Mouse (Mus musculus) C3H10T1/2 (cell line): ENCODE results near the gene Ccdc137. TPM values are rescaled to one million over a fixed set of nuclear protein-coding genes. Genes with fewer than 3 reads are reported as not detected.

Experiments
- polyA plus RNA-seq, 2 experiments: library from polyadenylated mRNA; unstranded; fragments of >200 nt; fragmentation: generic; extraction: Trizol; gene quantifications; one replicate each; pipeline ENCODE4 v1.2.1; 2012; ENCODE audit warnings: missing spikeins in 2 of 2

Gene Ccdc137
- polyA plus RNA-seq = 10 to 100 TPM in 1 of 2 experiments, 1 to 10 TPM in 1; 7.9 to 22.4 TPM

GRCm38 (mm10) chr11:120457772-120458751 lies at the start of gene Ccdc137, which contains the start of gene Oxld1:
Gene Ccdc137 (plus strand): TSS chr11:120458115.
Gene Oxld1 (minus strand): TSS chr11:120458068.

GRCm38 (mm10) chr11:120437152-120437856 lies 20.6 kb upstream of the Ccdc137 start, which contains the start of gene Nploc4:
Gene Nploc4 (minus strand): TSS chr11:120437708.

GRCm38 (mm10) chr11:120442344-120442743 lies 15.6 kb upstream of the Ccdc137 start, which contains the start of gene Tspan10:
Gene Tspan10 (plus strand): TSS chr11:120442644.

GRCm38 (mm10) chr11:120453306-120453705 lies 4.6 kb upstream of the Ccdc137 start, which contains the start of gene Pde6g:
Gene Pde6g (minus strand): TSS chr11:120453500.

GRCm38 (mm10) chr11:120467051-120467735 lies 9.3 kb downstream of the Ccdc137 start, which contains the start of gene Arl16:
Gene Arl16 (minus strand): TSS chr11:120467607.

GRCm38 (mm10) chr11:120484265-120484981 lies 26.5 kb downstream of the Ccdc137 start, which contains the start of gene Mrpl12:
Gene Mrpl12 (plus strand): TSS chr11:120484613.

GRCm38 (mm10) chr11:120491317-120492023 lies 33.6 kb downstream of the Ccdc137 start, which contains the start of gene Slc25a10:
Gene Slc25a10 (plus strand): TSS chr11:120491840.

Other genes with a start within 250 kb of the Ccdc137 start
- gene Bahcc1, start 225.2 kb upstream of the Ccdc137 start, polyA plus RNA-seq = 10 to 100 TPM in 1 of 2 experiments, 1 to 10 TPM in 1; 4.5 to 19.3 TPM
- 1,000 to 10,000 TPM; 3,031 to 5,204 TPM for gene Actg1, start 109.6 kb upstream of the Ccdc137 start, polyA plus RNA-seq
- under 1 TPM; 0.45 to 0.54 TPM for gene Fscn2, start 96.6 kb upstream of the Ccdc137 start, polyA plus RNA-seq
- 10 to 100 TPM; 28.8 to 30.5 TPM for gene Faap100, start 79.4 kb upstream of the Ccdc137 start, polyA plus RNA-seq
- 10 to 100 TPM; 34.7 to 46.1 TPM for gene Nploc4, start 20.4 kb upstream of the Ccdc137 start, polyA plus RNA-seq
- under 1 TPM in 1 of 2 experiments, not detected in 1; 0.02 TPM for gene Tspan10, start 15.5 kb upstream of the Ccdc137 start, polyA plus RNA-seq
- 1 to 10 TPM in 1 of 2 experiments, under 1 TPM in 1; 0.06 to 1.0 TPM for gene Pde6g, start 4.6 kb upstream of the Ccdc137 start, polyA plus RNA-seq
- gene Oxld1, start within 50 bp of the Ccdc137 start, polyA plus RNA-seq = 10 to 100 TPM; 18.6 to 34.7 TPM
- 10 to 100 TPM; 29.8 to 44.2 TPM for gene Arl16, start 9.5 kb downstream of the Ccdc137 start, polyA plus RNA-seq
- gene Mrpl12, start 26.5 kb downstream of the Ccdc137 start, polyA plus RNA-seq = 100 to 1,000 TPM; 146 to 509 TPM
- 100 to 1,000 TPM; 118 to 126 TPM for gene Slc25a10, start 33.7 kb downstream of the Ccdc137 start, polyA plus RNA-seq
- under 1 TPM in 1 of 2 experiments, not detected in 1; 0.08 TPM for gene Gcgr, start 72.6 kb downstream of the Ccdc137 start, polyA plus RNA-seq
- 100 to 1,000 TPM; 245 to 382 TPM for gene Mcrip1, start 91.6 kb downstream of the Ccdc137 start, polyA plus RNA-seq
- under 1 TPM; 0.25 to 0.63 TPM for gene Ppp1r27, start 93.0 kb downstream of the Ccdc137 start, polyA plus RNA-seq
- 1,000 to 10,000 TPM in 1 of 2 experiments, 100 to 1,000 TPM in 1; 703 to 1,073 TPM for gene P4hb, start 115.1 kb downstream of the Ccdc137 start, polyA plus RNA-seq
- 1,000 to 10,000 TPM; 1,146 to 2,128 TPM for gene Arhgdia, start 123.5 kb downstream of the Ccdc137 start, polyA plus RNA-seq
- 100 to 1,000 TPM; 130 to 156 TPM for gene Alyref, start 140.2 kb downstream of the Ccdc137 start, polyA plus RNA-seq
- gene Anapc11, start 140.3 kb downstream of the Ccdc137 start, polyA plus RNA-seq = 100 to 1,000 TPM; 274 to 500 TPM
- 1 to 10 TPM in 1 of 2 experiments, under 1 TPM in 1; 0.29 to 1.2 TPM for gene Npb, start 150.4 kb downstream of the Ccdc137 start, polyA plus RNA-seq
- 10 to 100 TPM; 34.5 to 72.4 TPM for gene Pcyt2, start 159.8 kb downstream of the Ccdc137 start, polyA plus RNA-seq
- 10 to 100 TPM; 18.6 to 29.5 TPM for gene Sirt7, start 167.1 kb downstream of the Ccdc137 start, polyA plus RNA-seq
- gene Mafg, start 175.5 kb downstream of the Ccdc137 start, polyA plus RNA-seq = 10 to 100 TPM; 11.2 to 27.5 TPM
- 10 to 100 TPM; 15.8 to 35.0 TPM for gene Pycr1, start 185.7 kb downstream of the Ccdc137 start, polyA plus RNA-seq
- not detected for gene Myadml2, start 190.0 kb downstream of the Ccdc137 start, polyA plus RNA-seq
- gene Notum, start 203.1 kb downstream of the Ccdc137 start, polyA plus RNA-seq = 1 to 10 TPM; 5.1 to 6.4 TPM
- 100 to 1,000 TPM; 116 to 219 TPM for gene Aspscr1, start 214.9 kb downstream of the Ccdc137 start, polyA plus RNA-seq